Mouse (Mus musculus): ENCODE results near the gene Rd3l. TPM values are rescaled to one million over a fixed set of nuclear protein-coding genes. Genes with fewer than 3 reads are reported as not detected.

The Rd3l gene
- polyA plus RNA-seq, 1 experiment from 2014 or later = not detected

- WGBS = 31% methylated on average over 24 of the region's 24 CpGs
- Histone ChIP-seq H3K27ac (ENCODE audit: low read length) (no peak overlapping the region; the same call in 1 of the 2 replicates), H3K4me2 (ENCODE audit: low read length) (0 out of 2 replicates have a peak overlapping the region, but pooled peaks have one; percentile 14), H3K4me1 (replicated peaks; ENCODE audit: control insufficient read depth, insufficient read depth, low read length) (peaks cover 11% of the 10 kb centered on the region), H3K9me3 (ENCODE audit: control insufficient read depth, low read length) (no peaks in the 10 kb centered on the region), H3K36me3 (ENCODE audit: control insufficient read depth, insufficient read depth) (no peaks in the 10 kb centered on the region), H3K27me3 (replicated peaks; ENCODE audit: control insufficient read depth, insufficient read depth, low read length) (no peaks in the 10 kb centered on the region), H3K4me3 (replicated peaks; ENCODE audit: low read length) (no peak overlapping the region), H3K9ac (replicated peaks; ENCODE audit: low read depth, low read length) (0 out of 2 replicates have a peak overlapping the region, but pooled peaks have one; percentile 19)
- ATAC-seq = peak; percentile 81
Observed at GRCm38 (mm10) chr12:111936706-111937550, 44.2 kb downstream of the Rd3l start.

- H3K36me3 ChIP-seq (ENCODE audit: control insufficient read depth, insufficient read depth) = no peaks in the 10 kb centered on the region
- no peak overlapping the region for H3K27ac ChIP-seq (ENCODE audit: low read length)
- H3K27me3 ChIP-seq (replicated peaks; ENCODE audit: control insufficient read depth, insufficient read depth, low read length) = no peaks in the 10 kb centered on the region
- no peak for ATAC-seq
- no peaks in the 10 kb centered on the region for H3K9me3 ChIP-seq (ENCODE audit: control insufficient read depth, low read length)
- WGBS = 72% methylated on average over 2 of the region's 2 CpGs
- peaks cover 11% of the 10 kb centered on the region for H3K4me1 ChIP-seq (replicated peaks; ENCODE audit: control insufficient read depth, insufficient read depth, low read length)
- H3K4me3 ChIP-seq (replicated peaks; ENCODE audit: low read length) = no peak overlapping the region
- H3K9ac ChIP-seq (replicated peaks; ENCODE audit: low read depth, low read length) = no peak overlapping the region
- H3K4me2 ChIP-seq (ENCODE audit: low read length) = no peak overlapping the region
Observed at GRCm38 (mm10) chr12:111933971-111934370, 47.1 kb downstream of the Rd3l start.

- no peak for ATAC-seq
- Histone ChIP-seq H3K4me2 (ENCODE audit: low read length) (no peak overlapping the region), H3K4me1 (replicated peaks; ENCODE audit: control insufficient read depth, insufficient read depth, low read length) (peaks cover 11% of the 10 kb centered on the region), H3K9ac (replicated peaks; ENCODE audit: low read depth, low read length) (no peak overlapping the region), H3K27ac (ENCODE audit: low read length) (no peak overlapping the region), H3K36me3 (ENCODE audit: control insufficient read depth, insufficient read depth) (no peaks in the 10 kb centered on the region), H3K27me3 (replicated peaks; ENCODE audit: control insufficient read depth, insufficient read depth, low read length) (no peaks in the 10 kb centered on the region), H3K9me3 (ENCODE audit: control insufficient read depth, low read length) (no peaks in the 10 kb centered on the region), H3K4me3 (replicated peaks; ENCODE audit: low read length) (no peak overlapping the region)
- 66% methylated on average over 11 of the region's 11 CpGs for WGBS
Observed at GRCm38 (mm10) chr12:111933032-111933704, 47.9 kb downstream of the Rd3l start.

- H3K4me1 ChIP-seq (replicated peaks; ENCODE audit: control insufficient read depth, insufficient read depth, low read length) = peaks cover 13% of the 10 kb centered on the region
- 75% methylated on average over 3 of the region's 3 CpGs for WGBS
Observed at GRCm38 (mm10) chr12:111932513-111932912, 48.6 kb downstream of the Rd3l start.

GRCm38 (mm10) chr12:111931411-111932025 is 49.6 kb downstream of the Rd3l start:
- no peak for ATAC-seq
- Histone ChIP-seq H3K27ac (ENCODE audit: low read length) (no peak overlapping the region), H3K9me3 (ENCODE audit: control insufficient read depth, low read length) (no peaks in the 10 kb centered on the region), H3K4me2 (ENCODE audit: low read length) (no peak overlapping the region), H3K4me1 (replicated peaks; ENCODE audit: control insufficient read depth, insufficient read depth, low read length) (peaks cover 8% of the 10 kb centered on the region), H3K9ac (replicated peaks; ENCODE audit: low read depth, low read length) (no peak overlapping the region), H3K36me3 (ENCODE audit: control insufficient read depth, insufficient read depth) (no peaks in the 10 kb centered on the region), H3K4me3 (replicated peaks; ENCODE audit: low read length) (no peak overlapping the region), H3K27me3 (replicated peaks; ENCODE audit: control insufficient read depth, insufficient read depth, low read length) (no peaks in the 10 kb centered on the region)
- 84% methylated on average over 9 of the region's 9 CpGs for WGBS

More at GRCm38 (mm10) chr12:111932513-111932912, 48.6 kb downstream of the Rd3l start:
- no peak overlapping the region for H3K27ac ChIP-seq (ENCODE audit: low read length)
- no peak overlapping the region for H3K4me2 ChIP-seq (ENCODE audit: low read length)
- H3K36me3 ChIP-seq (ENCODE audit: control insufficient read depth, insufficient read depth) = no peaks in the 10 kb centered on the region
- no peaks in the 10 kb centered on the region for H3K9me3 ChIP-seq (ENCODE audit: control insufficient read depth, low read length)
- H3K4me3 ChIP-seq (replicated peaks; ENCODE audit: low read length) = no peak overlapping the region
- no peak for ATAC-seq
- H3K9ac ChIP-seq (replicated peaks; ENCODE audit: low read depth, low read length) = no peak overlapping the region
- no peaks in the 10 kb centered on the region for H3K27me3 ChIP-seq (replicated peaks; ENCODE audit: control insufficient read depth, insufficient read depth, low read length)

Other genes with a start within 250 kb of the Rd3l start
- gene Klc1, start 222.5 kb downstream of the Rd3l start, polyA plus RNA-seq (2015; fragmentation: Nextera tagmentation; extraction: Ambion mirVana) = 460 and 493 TPM in 2 replicates
- 3.3 and 4.5 TPM in 2 replicates for gene Xrcc3, start 167.4 kb downstream of the Rd3l start, polyA plus RNA-seq (2015; fragmentation: Nextera tagmentation; extraction: Ambion mirVana)
- 37.6 and 40.1 TPM in 2 replicates for gene Zfyve21, start 167.1 kb downstream of the Rd3l start, polyA plus RNA-seq (2015; fragmentation: Nextera tagmentation; extraction: Ambion mirVana)
- 21.8 and 23.5 TPM in 2 replicates for gene Ppp1r13b, start 73.2 kb downstream of the Rd3l start, polyA plus RNA-seq (2015; fragmentation: Nextera tagmentation; extraction: Ambion mirVana)
- 562 and 571 TPM in 2 replicates for gene Atp5mpl, start 14.3 kb downstream of the Rd3l start, polyA plus RNA-seq (2015; fragmentation: Nextera tagmentation; extraction: Ambion mirVana)
- gene Tdrd9, start 9.8 kb downstream of the Rd3l start, polyA plus RNA-seq (2015; fragmentation: Nextera tagmentation; extraction: Ambion mirVana) = 0.19 and 0.44 TPM in 2 replicates
- gene Aspg, start 125.4 kb upstream of the Rd3l start, polyA plus RNA-seq (2015; fragmentation: Nextera tagmentation; extraction: Ambion mirVana) = 0.37 and 0.75 TPM in 2 replicates
- 17.3 and 21.2 TPM in 2 replicates for gene Kif26a, start 164.9 kb upstream of the Rd3l start, polyA plus RNA-seq (2015; fragmentation: Nextera tagmentation; extraction: Ambion mirVana)

Measured in forebrain, embryonic 16.5 days (tissue).